Mouse (Mus musculus) limb, embryonic 14.5 days (tissue): ENCODE measurements around the gene Cant1. TPM values are rescaled to one million over a fixed set of nuclear protein-coding genes. Genes with fewer than 3 reads are reported as not detected.

Experiments
- ATAC-seq: fragments of 200-750 bp; cut with Nextera tagmentation; 2 replicates; pipeline ENCODE4 v1.8.0; 2017; ENCODE audit warnings: low read depth, moderate number of reproducible peaks, moderate TSS enrichment; ENCODE audit not compliant: low FRiP score
- DNase-seq: peaks from one replicate; pipeline ENCODE4 v3.0.0-alpha.2; 2015; ENCODE audit warnings: low spot score
- H3K27ac ChIP-seq: fragments of 300-500 bp; sonication (generic); replicated peaks from 2 replicates; pipeline ENCODE4 v1.5.1; 2014; ENCODE audit warnings: low read depth, mild to moderate bottlenecking, low read length, moderate library complexity, mixed read lengths
- H3K27me3 ChIP-seq: fragments of 300-500 bp; sonication (generic); 2 replicates; pipeline ENCODE4 v1.6.1; 2014; ENCODE audit warnings: low read length, mixed read lengths; ENCODE audit not compliant: control insufficient read depth, insufficient read depth
- H3K36me3 ChIP-seq: fragments of 300-500 bp; sonication (generic); 2 replicates; pipeline ENCODE4 v1.6.1; 2014; ENCODE audit warnings: mild to moderate bottlenecking, low read length, moderate library complexity, mixed read lengths; ENCODE audit not compliant: control insufficient read depth, insufficient read depth
- H3K4me1 ChIP-seq: fragments of 300-500 bp; sonication (generic); 2 replicates; pipeline ENCODE4 v1.6.1; 2014; ENCODE audit warnings: antibody characterized with exemption, low read length, mixed read lengths; ENCODE audit not compliant: control insufficient read depth, insufficient read depth
- H3K4me2 ChIP-seq: fragments of 300-500 bp; sonication (generic); replicated peaks from 2 replicates; pipeline ENCODE4 v1.6.1; 2014; ENCODE audit warnings: low read depth, mild to moderate bottlenecking, low read length, moderate library complexity; ENCODE audit not compliant: severe bottlenecking
- H3K4me3 ChIP-seq: fragments of 300-500 bp; sonication (generic); replicated peaks from 2 replicates; pipeline ENCODE4 v1.5.1; 2014; ENCODE audit warnings: low read length
- H3K9ac ChIP-seq: fragments of 300-500 bp; sonication (generic); 2 replicates; pipeline ENCODE4 v1.6.1; 2014; ENCODE audit warnings: mild to moderate bottlenecking, low read depth, low read length, moderate library complexity; ENCODE audit not compliant: severe bottlenecking
- H3K9me3 ChIP-seq: fragments of 300-500 bp; sonication (generic); 2 replicates; pipeline ENCODE4 v1.6.1; 2016; ENCODE audit warnings: low read length; ENCODE audit not compliant: control insufficient read depth
- POLR2A ChIP-seq: fragments of 200-500 bp; IDR thresholded peaks from 2 replicates; pipeline ENCODE4 v1.8.0; 2012; ENCODE audit warnings: inconsistent platforms, mild to moderate bottlenecking, moderate library complexity, borderline replicate concordance; ENCODE audit not compliant: insufficient read depth, insufficient read length; ENCODE audit errors: extremely low read depth
- WGBS: fragments of 180-500 bp; shearing (Covaris S2); extraction: QIAGEN DNeasy Blood & Tissue Kit; methylation state at CpG from one replicate; pipeline ENCODE4 v1.1.7; 2014; 5-methylcytosine and 5-hydroxymethylcytosine counted together
- polyA plus RNA-seq, 2 experiments: library from polyadenylated mRNA; depleted of rRNA in 1 of 2; stranded (reverse) in 1 of 2; unstranded in 1 of 2; fragments of >200 nt; fragmentation: Nextera tagmentation in 1 of 2; extraction: Ambion mirVana in 1 of 2; gene quantifications; 2 replicates each; pipeline versions ENCODE4 v1.2.1 to v1.2.3; 2012 to 2014

Cant1 gene
- polyA plus RNA-seq, 2 experiments, result 29.3 to 47.7 TPM

GRCm38 (mm10) chr11:118411271-118411670, 7.6 kb downstream of the Cant1 start:
- no peak for TF ChIP-seq POLR2A
- Histone ChIP-seq H3K4me3 (no peak overlapping the region), H3K4me1 (no peaks in the 10 kb centered on the region), H3K27me3 (no peaks in the 10 kb centered on the region), H3K9ac (no peak overlapping the region), H3K9me3 (no peaks in the 10 kb centered on the region), H3K27ac (no peak overlapping the region), H3K36me3 (peaks cover 75% of the 10 kb centered on the region), H3K4me2 (no peak overlapping the region)
- WGBS, result 91% methylated on average over 8 of the region's 8 CpGs
- ATAC-seq (no peak), DNase-seq (no peak)

- peaks cover 73% of the 10 kb centered on the region for H3K36me3 ChIP-seq
- DNase-seq, result no peak
- H3K27me3 ChIP-seq, result no peaks in the 10 kb centered on the region
- H3K4me1 ChIP-seq, result no peaks in the 10 kb centered on the region
- no peak overlapping the region for H3K9ac ChIP-seq
- H3K9me3 ChIP-seq, result no peaks in the 10 kb centered on the region
- no peak overlapping the region for H3K4me3 ChIP-seq
- WGBS, result 90% methylated on average over 10 of the region's 10 CpGs
- no peak for ATAC-seq
- H3K4me2 ChIP-seq, result no peak overlapping the region
- TF ChIP-seq POLR2A, result no peak
- H3K27ac ChIP-seq, result no peak overlapping the region
Measured at GRCm38 (mm10) chr11:118410479-118410878, 8.4 kb downstream of the Cant1 start.

DNA sequence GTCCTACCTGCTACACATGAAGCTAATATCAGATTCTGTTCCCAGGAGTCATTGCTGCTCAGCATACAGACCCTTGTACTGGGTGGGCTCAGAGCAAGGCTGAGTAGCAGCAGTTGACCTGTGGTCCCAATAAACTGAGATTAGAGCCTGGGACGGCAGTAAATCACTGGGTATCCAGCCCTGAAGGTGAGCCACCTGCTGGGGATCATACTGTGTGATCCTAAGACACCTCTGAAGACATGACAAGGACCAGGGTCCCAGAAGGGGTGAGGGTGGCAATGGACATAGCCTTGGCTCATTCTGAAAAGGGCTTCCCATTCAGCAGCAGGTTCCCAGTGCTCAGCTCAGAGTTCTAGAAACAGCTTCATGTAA, 8.8 kb downstream of the Cant1 start:
- Histone ChIP-seq H3K27ac (no peak overlapping the region), H3K4me3 (no peak overlapping the region), H3K4me2 (no peak overlapping the region), H3K36me3 (peaks cover 71% of the 10 kb centered on the region), H3K9ac (no peak overlapping the region), H3K4me1 (no peaks in the 10 kb centered on the region), H3K9me3 (no peaks in the 10 kb centered on the region), H3K27me3 (no peaks in the 10 kb centered on the region)
- DNase-seq (no peak), ATAC-seq (no peak)
- no peak for TF ChIP-seq POLR2A
- 65% methylated on average over 1 of the region's 1 CpGs for WGBS

DNA sequence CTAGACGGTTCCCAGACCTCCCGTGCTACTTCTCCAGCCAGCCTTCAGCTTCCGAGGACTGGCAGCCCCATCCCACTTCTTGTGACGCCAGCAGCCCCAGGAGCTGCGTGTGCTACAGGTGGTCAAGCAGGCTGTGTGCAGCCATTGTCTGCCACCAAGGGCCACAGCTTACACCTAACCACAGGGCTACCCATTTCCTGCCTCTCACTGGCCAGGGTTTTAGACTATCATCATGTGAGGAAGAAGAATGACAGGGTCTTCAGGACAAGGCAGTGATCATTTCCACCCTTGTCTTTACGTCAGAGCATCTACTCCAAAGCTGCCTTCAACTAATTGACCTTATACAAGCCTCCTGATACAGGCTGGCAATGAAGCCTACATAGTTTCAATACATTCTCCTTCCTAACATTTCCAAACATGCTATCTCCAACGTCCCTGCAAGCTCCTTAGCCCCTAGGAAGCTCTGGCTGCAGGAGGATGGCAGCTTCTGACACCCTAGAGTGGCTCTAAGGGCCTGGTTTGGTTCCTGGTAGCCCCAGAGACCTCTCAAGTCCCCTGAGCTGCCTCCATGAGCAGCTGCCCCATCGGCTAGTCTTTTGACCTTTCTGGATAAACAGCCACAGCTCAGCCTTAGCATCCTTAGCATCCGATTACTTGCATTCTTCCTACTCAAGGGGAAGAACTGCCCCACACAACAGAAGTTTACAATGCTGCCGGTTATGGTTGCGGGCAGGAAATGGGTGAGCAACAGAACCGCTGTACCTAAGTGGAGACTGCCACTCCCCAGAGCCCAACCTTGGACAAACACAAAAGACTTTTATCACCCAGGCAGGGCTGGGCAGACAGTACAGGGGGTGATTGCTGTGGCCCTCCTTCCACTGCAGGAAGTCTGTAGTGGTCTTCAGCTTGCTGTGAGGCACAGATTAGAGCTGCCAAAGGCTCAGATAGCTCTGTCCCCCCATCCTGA, 9.5 kb downstream of the Cant1 start:
- no peak overlapping the region for H3K9ac ChIP-seq
- 83% methylated on average over 12 of the region's 12 CpGs for WGBS
- H3K4me2 ChIP-seq, result no peak overlapping the region
- H3K36me3 ChIP-seq, result peaks cover 67% of the 10 kb centered on the region
- no peak for TF ChIP-seq POLR2A
- no peak overlapping the region for H3K4me3 ChIP-seq
- H3K27me3 ChIP-seq, result no peaks in the 10 kb centered on the region
- no peak for ATAC-seq
- DNase-seq, result no peak
- no peak overlapping the region for H3K27ac ChIP-seq
- no peaks in the 10 kb centered on the region for H3K4me1 ChIP-seq
- no peaks in the 10 kb centered on the region for H3K9me3 ChIP-seq

GRCm38 (mm10) chr11:118408051-118408740, 10.7 kb downstream of the Cant1 start:
- TF ChIP-seq POLR2A, result no peak
- DNase-seq (no peak), ATAC-seq (no peak)
- Histone ChIP-seq H3K4me2 (no peak overlapping the region), H3K9ac (no peak overlapping the region), H3K27ac (no peak overlapping the region), H3K4me1 (no peaks in the 10 kb centered on the region), H3K4me3 (no peak overlapping the region), H3K9me3 (no peaks in the 10 kb centered on the region), H3K27me3 (no peaks in the 10 kb centered on the region), H3K36me3 (peaks cover 61% of the 10 kb centered on the region)
- 80% methylated on average over 18 of the region's 18 CpGs for WGBS
